Mouse (Mus musculus) myocyte (in vitro differentiated cells): ENCODE results near the gene Stpg3. TPM values are rescaled to one million over a fixed set of nuclear protein-coding genes. Genes with fewer than 3 reads are reported as not detected.

Source experiments
- H3K27me3 ChIP-seq: one replicate; pipeline ENCODE4 v1.6.1; 2011; ENCODE audit not compliant: control insufficient read depth, insufficient read depth, insufficient read length
- H3K36me3 ChIP-seq: one replicate; pipeline ENCODE4 v1.6.1; 2011; ENCODE audit not compliant: control insufficient read depth, insufficient read depth
- H3K4me2 ChIP-seq: one replicate; pipeline ENCODE4 v1.6.1; 2011; ENCODE audit warnings: low read depth, control low read depth
- H3K4me3 ChIP-seq: one replicate; pipeline ENCODE4 v1.5.1; 2011; ENCODE audit warnings: mild to moderate bottlenecking, control low read depth, moderate library complexity
- H3K79me2 ChIP-seq: one replicate; pipeline ENCODE4 v1.6.1; 2011; ENCODE audit not compliant: control insufficient read depth, insufficient read depth
- H3ac ChIP-seq: one replicate; pipeline ENCODE4 v1.6.1; 2011; ENCODE audit not compliant: control insufficient read depth, insufficient read length
- CEBPB ChIP-seq: IDR thresholded peaks from 2 replicates; pipeline ENCODE4 v1.6.1; 2011; ENCODE audit warnings: mild to moderate bottlenecking, moderate library complexity; ENCODE audit not compliant: poor library complexity, insufficient read depth, severe bottlenecking
- E2F4 ChIP-seq: IDR thresholded peaks from one replicate; pipeline ENCODE4 v1.6.1; 2011; ENCODE audit warnings: mild to moderate bottlenecking, control low read depth, moderate library complexity; ENCODE audit not compliant: insufficient read depth
- MAX ChIP-seq: IDR thresholded peaks from one replicate; pipeline ENCODE4 v1.6.1; 2011; ENCODE audit warnings: low read depth, mild to moderate bottlenecking, control low read depth
- MYOD1 ChIP-seq, 3 experiments: IDR thresholded peaks; one replicate each; pipeline ENCODE4 v1.6.1; 2011; ENCODE audit warnings: control low read depth in 2 of 3, low read depth in 2 of 3, mild to moderate bottlenecking in 2 of 3, moderate library complexity in 1 of 3; ENCODE audit not compliant: insufficient read length in 2 of 3, control insufficient read depth in 1 of 3
- MYOG ChIP-seq, 3 experiments: IDR thresholded peaks; one replicate each; pipeline ENCODE4 v1.6.1; 2011; ENCODE audit warnings: control low read depth in 2 of 3, low read depth in 2 of 3, mild to moderate bottlenecking in 2 of 3; ENCODE audit not compliant: insufficient read length in 2 of 3, control insufficient read depth in 1 of 3, insufficient read depth in 1 of 3
- POLR2A ChIP-seq: IDR thresholded peaks from one replicate; pipeline ENCODE4 v1.6.1; 2011; ENCODE audit warnings: low read depth, mild to moderate bottlenecking, control low read depth, moderate library complexity; ENCODE audit not compliant: insufficient read length
- POLR2AphosphoS2 ChIP-seq: IDR thresholded peaks from one replicate; pipeline ENCODE4 v1.6.1; 2011; ENCODE audit warnings: low read depth, control low read depth; ENCODE audit not compliant: insufficient read length
- REST ChIP-seq: IDR thresholded peaks from one replicate; pipeline ENCODE4 v1.6.1; 2011; ENCODE audit warnings: mild to moderate bottlenecking, control low read depth, moderate library complexity; ENCODE audit not compliant: insufficient read depth, insufficient read length
- SRF ChIP-seq: IDR thresholded peaks from one replicate; pipeline ENCODE4 v1.6.1; 2011; ENCODE audit warnings: low read depth; ENCODE audit not compliant: control insufficient read depth, insufficient read length
- TCF12 ChIP-seq: IDR thresholded peaks from one replicate; pipeline ENCODE4 v1.6.1; 2011; ENCODE audit warnings: mild to moderate bottlenecking, control low read depth; ENCODE audit not compliant: poor library complexity, insufficient read depth, severe bottlenecking
- TCF3 ChIP-seq: IDR thresholded peaks from one replicate; pipeline ENCODE4 v1.6.1; 2011; ENCODE audit warnings: low read depth, control low read depth; ENCODE audit not compliant: insufficient read length
- USF1 ChIP-seq: IDR thresholded peaks from one replicate; pipeline ENCODE4 v1.6.1; 2011; ENCODE audit warnings: low read depth, mild to moderate bottlenecking, control low read depth, moderate library complexity
- polyA plus RNA-seq: library from polyadenylated mRNA; unstranded; fragments of >200 nt; fragmentation: generic; extraction: Trizol; gene quantifications from one replicate; pipeline ENCODE4 v1.2.1, GENCODE M21; 2012; ENCODE audit warnings: missing spikeins

Gene Stpg3
- polyA plus RNA-seq, 1 experiment = not detected

GRCm38 (mm10) chr2:25226864-25227263 lies 12.4 kb upstream of the Stpg3 start:
- TF ChIP-seq MYOD1 (IDR thresholded peaks at IDR 0.05; ENCODE audit: control insufficient read depth in 1 of 3, insufficient read length in 2 of 3, low read depth in 2 of 3) = peak in 2 of 3 experiments; percentile 91 to 92
- no peak for TF ChIP-seq POLR2AphosphoS2
- TF ChIP-seq E2F4 = no peak
- peak; percentile 70 to 97 (median 94) for TF ChIP-seq MYOG (IDR thresholded peaks at IDR 0.05; ENCODE audit: control insufficient read depth in 1 of 3, insufficient read depth in 1 of 3, insufficient read length in 2 of 3, low read depth in 2 of 3)
- TF ChIP-seq CEBPB = no peak
- no peak for TF ChIP-seq REST
- no peak for TF ChIP-seq SRF
- no peak for TF ChIP-seq USF1
- no peak for TF ChIP-seq TCF12
- peak; percentile 45 for TF ChIP-seq TCF3
- TF ChIP-seq POLR2A = peak; percentile 47
- no peak for TF ChIP-seq MAX
- peaks cover 21% of the 10 kb centered on the region for H3K27me3 ChIP-seq
- no peak overlapping the region for H3K4me3 ChIP-seq
- H3K79me2 ChIP-seq = peaks cover 11% of the 10 kb centered on the region
- peak overlapping the region; percentile 45 for H3K4me2 ChIP-seq
- peaks cover 15% of the 10 kb centered on the region for H3K36me3 ChIP-seq
- H3ac ChIP-seq = no peak overlapping the region

GRCm38 (mm10) chr2:25225811-25226379 lies 11.5 kb upstream of the Stpg3 start:
- TF ChIP-seq MAX (no peak), POLR2A (no peak), TCF3 (no peak), USF1 (no peak), E2F4 (no peak), MYOD1 (IDR thresholded peaks at IDR 0.05; ENCODE audit: control insufficient read depth in 1 of 3, insufficient read length in 2 of 3, low read depth in 2 of 3) (no peak), REST (no peak)
- H3K27me3 ChIP-seq = peaks cover 11% of the 10 kb centered on the region
- peaks cover 23% of the 10 kb centered on the region for H3K36me3 ChIP-seq
- peaks cover 11% of the 10 kb centered on the region for H3K79me2 ChIP-seq
- H3K4me2 ChIP-seq = peak overlapping the region; percentile 76
- H3K4me3 ChIP-seq = peak overlapping the region; percentile 99
- no peak overlapping the region for H3ac ChIP-seq

- peak overlapping the region; percentile 99 for H3K4me3 ChIP-seq
- peak overlapping the region; percentile 59 for H3ac ChIP-seq
- peaks cover 23% of the 10 kb centered on the region for H3K36me3 ChIP-seq
- H3K4me2 ChIP-seq = peak overlapping the region; percentile 76
- peaks cover 11% of the 10 kb centered on the region for H3K79me2 ChIP-seq
- peaks cover 3% of the 10 kb centered on the region for H3K27me3 ChIP-seq
- TF ChIP-seq TCF12 (no peak), POLR2AphosphoS2 (peak; percentile 77), E2F4 (peak; percentile 32), MYOG (IDR thresholded peaks at IDR 0.05; ENCODE audit: control insufficient read depth in 1 of 3, insufficient read depth in 1 of 3, insufficient read length in 2 of 3, low read depth in 2 of 3) (peak in 2 of 3 experiments; percentile 33 to 44), USF1 (no peak), POLR2A (peak; percentile 58), MYOD1 (IDR thresholded peaks at IDR 0.05; ENCODE audit: control insufficient read depth in 1 of 3, insufficient read length in 2 of 3, low read depth in 2 of 3) (peak in 2 of 3 experiments; percentile 45 to 54)
These were observed 10.6 kb upstream of the Stpg3 start for GRCm38 (mm10) chr2:25224766-25225752.

- Histone ChIP-seq H3K4me2 (peak within 1 kb of the TSS; percentile 99), H3ac (peak within 1 kb of the TSS; percentile 59)
These were observed 10.0 kb upstream of the Stpg3 start, which contains the start of gene Tubb4b for GRCm38 (mm10) chr2:25224492-25224765. TSS of gene Tubb4b (minus strand) at chr2:25224702.

More at GRCm38 (mm10) chr2:25224492-25224765, 10.0 kb upstream of the Stpg3 start, which contains the start of gene Tubb4b:
- Histone ChIP-seq H3K36me3 (peaks cover 23% of the 10 kb centered on the region), H3K79me2 (peaks cover 11% of the 10 kb centered on the region), H3K4me3 (peak within 1 kb of the TSS; percentile 99), H3K27me3 (no peaks in the 10 kb centered on the region)
- TF ChIP-seq POLR2AphosphoS2 (peak; percentile 96), SRF (no peak), E2F4 (no peak), MYOG (IDR thresholded peaks at IDR 0.05; ENCODE audit: control insufficient read depth in 1 of 3, insufficient read depth in 1 of 3, insufficient read length in 2 of 3, low read depth in 2 of 3) (peak in 2 of 3 experiments; percentile 25 to 71), REST (peak; percentile 51), TCF3 (peak; percentile 31), POLR2A (peak; percentile 89), CEBPB (no peak), MYOD1 (IDR thresholded peaks at IDR 0.05; ENCODE audit: control insufficient read depth in 1 of 3, insufficient read length in 2 of 3, low read depth in 2 of 3) (peak in 2 of 3 experiments; percentile 45 to 68)
